Mouse (Mus musculus) kidney, adult 2 months (tissue): ENCODE measurements at regions not wholly inside any gene's neighbourhood (a gene's known extent, or its start where the extent isn't known, plus 50 kb on each side); places are given as distances from the start of the nearest gene placed in this dataset.

Source experiments
- DNase-seq: peaks from one replicate; pipeline ENCODE4 v3.0.0; 2021
- H3K27ac ChIP-seq: fragments of 200-500 bp; 2 replicates; pipeline ENCODE4 v1.5.1; 2012; ENCODE audit warnings: low read depth, low read length, control low read depth, inconsistent platforms; ENCODE audit not compliant: insufficient read depth
- H3K27me3 ChIP-seq: fragments of 200-500 bp; replicated peaks from 2 replicates; pipeline ENCODE4 v1.6.1; 2012; ENCODE audit warnings: mild to moderate bottlenecking, moderate library complexity, low read length, inconsistent platforms; ENCODE audit not compliant: control insufficient read depth, insufficient read depth
- H3K36me3 ChIP-seq: fragments of 200-500 bp; 2 replicates; pipeline ENCODE4 v1.6.1; 2012; ENCODE audit warnings: mild to moderate bottlenecking, moderate library complexity, low read length, inconsistent platforms; ENCODE audit not compliant: control insufficient read depth, insufficient read depth
- H3K4me1 ChIP-seq: fragments of 200-500 bp; 2 replicates; pipeline ENCODE4 v1.6.1; 2011; ENCODE audit warnings: low read length; ENCODE audit not compliant: control insufficient read depth, insufficient read depth
- H3K4me3 ChIP-seq: fragments of 200-500 bp; 2 replicates; pipeline ENCODE4 v1.5.1; 2011; ENCODE audit warnings: mild to moderate bottlenecking, low read depth, low read length, control low read depth; ENCODE audit not compliant: insufficient read depth
- CTCF ChIP-seq: fragments of 200-500 bp; conservative IDR thresholded peaks from 2 replicates; pipeline ENCODE4 v1.5.1; 2011; ENCODE audit warnings: low read depth, mild to moderate bottlenecking, control low read depth, low read length, moderate library complexity, mixed read lengths; ENCODE audit not compliant: insufficient read depth, insufficient read length
- POLR2A ChIP-seq: fragments of 200-500 bp; IDR thresholded peaks from one replicate; pipeline ENCODE4 v1.6.1; 2011; ENCODE audit warnings: low read depth, low read length, control low read depth
- WGBS: fragments of 180-500 bp; shearing (Covaris S2); methylation state at CpG from one replicate; pipeline ENCODE4 v1.1.7; 2018; 5-methylcytosine and 5-hydroxymethylcytosine counted together

DNA sequence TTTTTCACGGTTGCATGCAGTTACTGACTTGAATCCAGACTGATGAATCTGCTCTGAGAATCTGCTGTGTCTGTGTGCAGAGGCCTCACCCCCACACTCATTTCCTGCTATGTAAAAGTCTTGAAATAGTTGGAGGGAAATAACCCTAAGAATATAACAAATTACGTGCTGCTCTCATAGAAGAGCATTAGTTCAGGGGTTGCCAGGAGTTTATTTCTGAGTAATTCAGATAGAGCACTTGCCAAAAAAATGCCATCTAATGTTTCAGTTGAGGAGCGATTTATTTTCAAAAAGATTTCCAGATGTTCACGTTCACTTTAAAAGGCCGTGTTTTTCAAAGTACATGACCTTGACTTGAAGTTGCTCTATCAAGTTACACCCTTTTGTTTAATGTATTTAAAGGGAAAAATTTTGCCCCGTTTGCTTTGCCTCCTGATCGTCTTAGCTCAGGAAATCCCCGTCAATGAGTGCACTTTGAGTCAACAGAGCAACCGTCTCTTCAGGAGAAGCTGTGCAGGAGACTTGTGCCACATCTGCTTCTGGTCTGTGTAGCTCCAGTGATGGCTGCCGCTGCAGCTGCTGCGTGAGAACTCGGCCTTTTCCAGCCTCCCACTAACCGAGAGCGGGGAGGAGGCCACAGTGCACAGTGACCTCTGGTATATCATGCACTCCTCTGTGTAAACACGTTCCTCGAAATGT, 50.9 kb upstream of the Sec61g start:
- TF ChIP-seq POLR2A = no peak
- no peak for TF ChIP-seq CTCF
- Histone ChIP-seq H3K36me3 (no peaks in the 10 kb centered on the region), H3K27ac (no peak overlapping the region), H3K4me3 (0 out of 2 replicates have a peak overlapping the region, but pooled peaks have one; percentile 13), H3K27me3 (no peaks in the 10 kb centered on the region), H3K4me1 (0 out of 2 replicates have a peak, but pooled peaks cover 3% of the 10 kb centered on the region)
- DNase-seq = peak; percentile 9
- 17% methylated on average over 16 of the region's 16 CpGs for WGBS

DNA sequence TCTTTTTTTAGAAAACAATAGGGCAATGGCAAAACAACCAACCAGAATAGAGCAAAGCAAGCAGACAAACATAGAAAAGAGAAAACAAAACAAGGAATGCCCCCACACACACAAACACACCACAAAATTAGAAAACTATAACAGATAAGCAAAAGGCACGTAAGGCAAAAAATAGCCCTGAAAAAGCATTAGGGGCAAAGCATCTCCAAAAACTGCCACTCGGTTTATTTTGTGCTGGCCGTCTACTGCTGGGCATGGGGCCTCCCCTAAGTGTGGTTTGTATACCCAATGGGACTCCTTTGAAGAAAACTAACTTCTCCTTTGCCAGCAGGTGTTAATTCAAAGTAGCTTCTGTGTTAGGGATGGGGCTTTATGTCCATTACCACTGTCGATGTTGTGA, 53.4 kb upstream of the Sec61g start:
- no peak for DNase-seq
- H3K4me3 ChIP-seq = no peak overlapping the region
- 90% methylated on average over 4 of the region's 4 CpGs for WGBS
- H3K36me3 ChIP-seq = no peaks in the 10 kb centered on the region
- H3K27me3 ChIP-seq = no peaks in the 10 kb centered on the region
- H3K27ac ChIP-seq = no peak overlapping the region
- TF ChIP-seq POLR2A (no peak), CTCF (no peak)
- H3K4me1 ChIP-seq = 0 out of 2 replicates have a peak, but pooled peaks cover 3% of the 10 kb centered on the region

DNA sequence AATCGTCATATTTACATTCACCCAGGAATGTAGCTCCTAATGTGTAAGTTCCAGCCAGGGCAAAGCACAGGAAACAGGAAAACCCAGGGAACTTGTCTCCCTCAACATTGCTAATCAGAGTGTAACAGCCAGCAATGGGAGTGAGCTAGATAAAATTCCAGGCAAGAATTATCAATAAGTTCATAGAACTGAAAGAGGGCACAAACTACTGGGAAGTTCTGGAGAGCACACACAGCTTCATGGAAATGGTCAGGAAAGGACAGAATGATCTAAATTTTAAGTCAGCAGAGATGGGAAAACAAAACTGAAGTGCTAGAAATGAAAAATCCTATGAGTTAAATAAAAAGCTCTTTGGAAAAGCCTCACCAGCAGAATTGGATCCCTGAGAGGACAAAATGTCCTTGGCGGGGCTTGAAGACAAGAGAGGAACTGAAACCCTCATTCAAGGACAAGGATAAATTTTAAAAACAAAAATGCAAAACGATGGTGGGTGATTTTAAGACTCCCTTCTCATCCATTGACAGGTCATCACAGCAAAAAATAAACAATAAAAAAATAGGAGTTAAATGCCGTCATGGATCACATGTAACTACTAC, 80.9 kb upstream of the Sec61g start:
- Histone ChIP-seq H3K4me1 (peaks cover 10% of the 10 kb centered on the region), H3K36me3 (no peaks in the 10 kb centered on the region), H3K27me3 (no peaks in the 10 kb centered on the region), H3K4me3 (no peak overlapping the region), H3K27ac (no peak overlapping the region)
- WGBS = 69% methylated on average over 4 of the region's 4 CpGs
- no peak for DNase-seq
- TF ChIP-seq POLR2A (no peak), CTCF (no peak)

DNA sequence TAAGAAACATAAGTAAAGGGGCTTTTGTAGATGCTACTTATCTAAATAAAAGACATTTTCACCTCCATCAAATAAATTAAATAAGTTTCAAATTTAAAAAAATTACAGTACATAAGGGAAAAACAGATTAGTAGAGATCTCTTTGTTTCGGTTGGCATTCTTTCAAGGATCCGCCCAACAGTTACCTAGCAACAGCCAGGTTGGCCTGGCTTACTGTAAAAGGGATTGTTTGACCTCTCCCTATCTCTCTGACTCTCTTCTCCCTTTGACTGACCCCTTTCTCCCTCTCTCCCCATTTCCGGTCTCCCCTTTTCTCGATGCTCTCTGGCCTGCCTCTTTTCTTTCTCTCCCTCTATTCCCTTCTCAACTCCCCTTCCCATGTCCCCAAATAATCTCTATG, 82.3 kb upstream of the Sec61g start:
- DNase-seq = peak; percentile 8
- no peak overlapping the region for H3K4me3 ChIP-seq
- WGBS = 77% methylated on average over 4 of the region's 4 CpGs
- TF ChIP-seq CTCF (no peak), POLR2A (no peak)
- no peaks in the 10 kb centered on the region for H3K36me3 ChIP-seq
- H3K4me1 ChIP-seq = peaks cover 10% of the 10 kb centered on the region
- H3K27ac ChIP-seq = no peak overlapping the region
- no peaks in the 10 kb centered on the region for H3K27me3 ChIP-seq

DNA sequence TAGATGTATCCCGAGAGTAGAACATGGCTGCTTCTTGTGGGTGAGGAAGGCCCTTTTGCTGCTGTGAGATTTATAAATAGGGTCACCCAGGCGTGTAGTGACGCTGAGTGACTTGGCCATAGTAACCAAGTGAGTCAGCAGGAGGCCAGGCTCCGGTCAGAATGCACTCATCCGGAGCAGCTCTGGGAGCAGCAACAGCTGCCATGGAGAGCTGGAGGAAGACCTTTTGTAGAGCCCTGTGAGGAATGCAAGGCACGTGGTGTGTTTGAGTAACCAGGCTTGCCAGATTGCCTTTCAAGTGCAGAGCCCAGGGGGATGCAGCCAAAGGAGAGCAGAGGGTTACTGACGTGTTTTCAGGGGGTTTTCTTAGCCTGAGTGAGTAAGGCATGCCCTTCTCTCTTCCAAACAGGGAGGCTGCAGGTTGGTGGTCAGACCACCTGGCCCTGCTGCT, 83.2 kb upstream of the Sec61g start:
- WGBS = 4% methylated on average over 7 of the region's 7 CpGs
- TF ChIP-seq CTCF = no peak
- TF ChIP-seq POLR2A = no peak

DNA sequence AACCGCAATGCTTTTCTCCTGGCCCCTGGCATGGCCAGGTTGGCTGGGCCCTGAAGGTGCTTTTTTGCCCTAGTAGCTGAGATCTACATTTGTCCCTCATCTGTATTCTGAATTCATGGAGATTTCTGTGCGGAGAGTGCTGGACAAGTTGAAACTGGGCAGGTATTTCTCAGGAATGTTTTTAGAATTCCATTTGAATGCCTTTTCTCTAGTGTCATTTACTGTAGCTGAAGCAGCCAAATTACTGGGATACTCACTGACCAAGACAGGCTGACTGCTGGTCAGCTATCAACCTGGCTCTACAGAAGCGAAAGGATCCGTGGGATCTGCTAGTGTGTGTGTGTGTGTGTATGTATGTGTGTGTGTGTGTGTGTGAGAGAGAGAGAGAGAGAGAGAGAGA, 83.7 kb upstream of the Sec61g start:
- no peak for DNase-seq
- Histone ChIP-seq H3K4me3 (no peak overlapping the region), H3K27me3 (no peaks in the 10 kb centered on the region), H3K4me1 (peaks cover 10% of the 10 kb centered on the region), H3K27ac (peak overlapping the region; percentile 46), H3K36me3 (no peaks in the 10 kb centered on the region)
- 30% methylated on average over 4 of the region's 4 CpGs for WGBS
- no peak for TF ChIP-seq CTCF
- no peak for TF ChIP-seq POLR2A

More for the DNA sequence above, 83.2 kb upstream of the Sec61g start:
- H3K27ac ChIP-seq = peak overlapping the region; percentile 58
- no peak overlapping the region for H3K4me3 ChIP-seq
- peak; percentile 96 for DNase-seq
- peaks cover 10% of the 10 kb centered on the region for H3K4me1 ChIP-seq
- H3K27me3 ChIP-seq = no peaks in the 10 kb centered on the region
- no peaks in the 10 kb centered on the region for H3K36me3 ChIP-seq

DNA sequence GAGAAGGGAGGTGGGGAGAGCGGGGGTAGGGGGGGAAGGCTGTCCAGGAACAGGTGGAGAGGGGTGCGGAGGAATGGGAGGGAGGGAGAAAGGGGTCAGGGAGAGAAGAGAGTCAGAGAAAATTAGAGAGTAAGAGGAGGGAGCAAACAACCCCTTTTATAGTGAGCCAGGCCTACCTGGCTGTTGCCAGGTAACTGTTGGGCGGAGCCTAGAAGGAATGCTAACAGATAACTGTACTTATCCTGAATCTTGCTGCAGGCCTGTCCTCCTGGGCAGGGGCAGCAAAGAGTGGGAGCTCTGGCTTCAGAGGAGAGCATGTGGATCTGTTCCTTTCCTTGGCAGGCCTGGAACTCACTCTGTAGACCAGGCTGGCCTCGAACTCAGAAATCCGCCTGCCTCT, 84.5 kb upstream of the Sec61g start:
- H3K4me1 ChIP-seq = peaks cover 10% of the 10 kb centered on the region
- over 99% methylated on average over 5 of the region's 5 CpGs for WGBS
- H3K36me3 ChIP-seq = no peaks in the 10 kb centered on the region
- no peaks in the 10 kb centered on the region for H3K27me3 ChIP-seq
- no peak for DNase-seq
- H3K4me3 ChIP-seq = no peak overlapping the region
- TF ChIP-seq POLR2A (no peak), CTCF (no peak)
- H3K27ac ChIP-seq = no peak overlapping the region
